Mouse (Mus musculus): ENCODE data around the gene Ank3.
A peak's percentile ranks its signal among the peaks of the same experiment; 100 is the strongest.

Ank3 gene

GRCm38 (mm10) chr10:69569740-69570139 is 171.2 kb downstream of the Ank3 start:
- ATAC-seq (ENCODE audit: insufficient number of reproducible peaks, low FRiP score, low TSS enrichment) = no peak

DNA sequence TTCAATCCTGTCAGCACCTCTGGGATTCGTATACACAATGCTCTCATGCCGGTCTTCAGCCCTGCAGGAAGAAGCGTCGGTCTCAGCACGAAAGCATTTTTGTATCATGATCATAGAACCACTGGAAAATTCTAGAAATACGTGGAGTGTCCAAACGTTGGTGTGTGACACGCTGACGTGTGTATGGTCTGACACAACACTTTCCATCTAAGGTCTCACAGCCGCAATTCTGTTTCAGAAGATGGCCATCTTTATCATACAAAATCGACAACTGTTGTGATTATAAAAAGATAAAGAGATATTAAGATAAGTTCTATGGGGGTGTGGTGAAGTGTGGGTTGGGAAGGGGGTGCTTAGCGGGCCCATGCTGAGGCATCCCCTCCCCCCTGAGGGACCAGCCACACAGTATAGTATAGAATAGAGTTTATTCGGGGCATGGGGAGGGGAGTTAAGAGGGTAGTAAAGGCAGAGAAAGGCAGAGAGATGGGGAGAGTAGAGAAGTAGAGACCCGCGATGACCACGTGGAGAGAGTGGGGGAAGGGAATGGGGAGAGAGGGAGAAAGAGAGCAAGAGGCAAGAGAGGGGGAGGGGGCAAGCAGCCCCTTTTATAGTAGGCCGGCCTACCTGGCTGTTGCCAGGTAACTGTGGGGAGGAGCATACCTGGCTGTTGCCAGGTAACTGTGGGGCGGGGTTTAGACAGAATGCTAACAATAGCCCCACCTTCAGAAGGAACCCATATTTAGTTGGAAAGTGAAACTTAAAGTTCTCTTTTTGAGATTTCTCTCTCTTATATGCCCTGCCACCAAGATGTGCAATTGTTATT is 172.1 kb downstream of the Ank3 start:
- ATAC-seq (ENCODE audit: insufficient number of reproducible peaks, low FRiP score, low TSS enrichment) = no peak

GRCm38 (mm10) chr10:69571422-69571821 is 172.8 kb downstream of the Ank3 start:
- no peak for ATAC-seq (ENCODE audit: insufficient number of reproducible peaks, low FRiP score, low TSS enrichment)

DNA sequence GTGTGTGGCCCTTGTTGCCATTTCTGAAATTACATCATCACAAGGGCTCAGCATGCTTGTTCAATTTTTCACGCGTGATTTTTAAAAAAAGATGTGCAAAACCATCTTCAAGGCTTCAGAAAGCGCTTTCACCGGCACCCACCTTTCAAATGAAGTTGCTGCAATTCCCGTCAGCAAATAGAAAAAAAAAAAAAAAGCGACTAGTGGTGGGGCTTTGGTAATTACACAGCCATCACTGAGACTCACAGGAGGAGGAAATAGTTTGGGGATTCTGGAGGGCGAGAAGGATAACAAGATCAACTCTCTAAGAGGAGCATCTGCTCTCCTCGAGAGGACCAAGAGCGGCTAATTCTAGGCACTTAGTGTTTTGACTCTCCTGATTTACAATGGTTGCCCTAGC is 173.4 kb downstream of the Ank3 start:
- no peak for ATAC-seq (ENCODE audit: insufficient number of reproducible peaks, low FRiP score, low TSS enrichment)

- no peak for ATAC-seq (ENCODE audit: insufficient number of reproducible peaks, low FRiP score, low TSS enrichment)
Measured at GRCm38 (mm10) chr10:69573054-69573453, 174.5 kb downstream of the Ank3 start.

DNA sequence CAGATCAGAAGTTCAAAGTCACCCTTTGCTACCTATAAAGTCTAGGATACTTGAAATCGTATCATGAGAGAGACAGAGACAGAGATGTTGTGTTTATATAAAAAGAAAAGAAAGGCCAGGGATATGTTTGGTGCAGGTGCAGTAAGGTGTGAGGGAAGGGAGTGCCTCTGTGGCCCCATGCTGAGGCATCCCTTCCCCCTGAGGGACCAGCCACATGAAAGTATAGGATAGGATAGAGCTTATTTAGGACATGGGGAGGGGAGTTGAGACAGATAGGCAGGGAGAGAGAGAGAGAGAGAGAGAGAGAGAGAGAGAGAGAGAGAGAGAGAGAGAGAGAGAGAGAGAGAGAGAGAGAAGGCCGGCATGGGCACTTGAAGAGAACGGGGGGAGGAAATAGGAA is 175.2 kb downstream of the Ank3 start:
- ATAC-seq (ENCODE audit: insufficient number of reproducible peaks, low FRiP score, low TSS enrichment) = no peak

DNA sequence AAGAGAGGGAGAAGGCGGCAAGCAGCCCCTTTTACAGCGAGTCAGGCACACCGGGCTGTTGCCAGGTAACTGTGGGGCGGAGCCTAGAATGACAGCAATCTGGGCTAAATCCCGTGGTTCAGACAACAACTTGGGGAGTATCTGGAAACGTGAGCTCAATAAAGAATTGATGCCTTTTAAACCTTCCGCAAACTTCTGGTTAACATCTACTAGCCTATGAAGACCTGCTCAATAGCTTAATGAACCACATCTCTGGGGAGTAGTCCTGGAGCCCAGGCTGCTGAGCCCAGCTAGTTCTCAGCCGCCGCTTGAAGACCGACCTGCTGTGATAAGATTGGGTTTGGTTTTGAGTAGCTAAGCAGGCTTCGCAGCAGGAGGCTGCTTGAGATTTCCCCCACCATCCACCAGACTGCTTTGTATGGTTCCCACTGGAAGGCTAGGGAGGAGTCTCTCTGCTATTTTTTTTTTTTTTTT is 175.7 kb downstream of the Ank3 start:
- peak; percentile 46; the same call in 1 of the 2 replicates for ATAC-seq (ENCODE audit: insufficient number of reproducible peaks, low FRiP score, low TSS enrichment)

DNA sequence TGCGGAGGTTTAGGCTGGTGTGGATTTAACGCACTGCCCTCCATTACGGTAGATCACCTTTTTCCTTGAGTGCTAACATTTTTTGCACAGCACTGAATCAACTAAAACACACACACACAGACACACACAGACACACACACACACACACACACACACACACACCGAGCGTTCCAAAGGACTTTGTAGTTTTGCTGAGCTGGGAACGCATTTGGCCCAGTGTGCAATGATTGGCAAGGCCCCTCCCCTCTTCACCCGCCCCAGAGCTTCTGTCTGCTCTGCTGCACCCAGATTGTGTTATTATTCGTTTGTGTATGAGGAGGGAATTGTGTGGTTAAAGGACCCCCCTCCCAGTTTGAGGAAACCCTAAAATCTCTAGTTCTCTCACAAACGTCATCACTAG is 176.3 kb downstream of the Ank3 start:
- ATAC-seq (ENCODE audit: insufficient number of reproducible peaks, low FRiP score, low TSS enrichment) = no peak

DNA sequence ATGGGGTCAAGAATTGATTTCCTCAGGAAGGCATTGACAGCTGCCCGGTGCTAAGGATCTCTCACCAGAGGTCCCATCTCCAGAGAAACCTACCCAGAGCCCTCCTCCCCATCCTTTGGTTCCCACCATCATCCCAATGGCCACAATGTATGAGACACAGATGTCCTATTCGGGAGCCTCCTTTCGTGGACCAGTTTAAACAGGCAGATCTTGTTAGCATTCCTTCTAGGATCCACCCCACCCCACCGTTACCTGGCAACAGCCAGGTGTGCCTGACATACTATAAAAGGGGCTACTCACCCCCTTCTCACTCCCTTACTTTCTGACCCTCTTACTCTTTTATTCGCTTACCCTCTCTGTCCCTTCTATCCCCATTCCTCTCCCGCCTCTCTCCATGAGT is 176.9 kb downstream of the Ank3 start:
- no peak for ATAC-seq (ENCODE audit: insufficient number of reproducible peaks, low FRiP score, low TSS enrichment)

DNA sequence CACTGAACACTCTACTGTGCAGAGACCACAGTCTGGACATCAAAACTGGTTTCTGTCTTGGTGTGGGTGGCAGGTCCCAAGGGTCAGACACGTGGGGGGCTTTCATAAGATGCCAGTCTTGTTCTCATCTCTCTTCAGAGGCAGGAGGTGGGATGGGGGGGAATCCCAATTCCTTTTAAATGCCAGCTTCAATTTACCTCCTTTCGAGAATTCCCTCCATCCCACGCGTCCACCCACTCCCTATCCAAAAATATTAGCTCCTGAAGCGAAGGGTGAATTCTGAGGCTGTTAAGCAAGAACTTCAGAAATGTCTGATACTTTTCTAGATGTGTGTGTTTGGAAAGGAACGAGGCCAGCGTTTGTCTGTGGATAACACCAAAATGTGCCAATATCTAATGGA is 177.7 kb downstream of the Ank3 start:
- ATAC-seq (ENCODE audit: insufficient number of reproducible peaks, low FRiP score, low TSS enrichment) = no peak

DNA sequence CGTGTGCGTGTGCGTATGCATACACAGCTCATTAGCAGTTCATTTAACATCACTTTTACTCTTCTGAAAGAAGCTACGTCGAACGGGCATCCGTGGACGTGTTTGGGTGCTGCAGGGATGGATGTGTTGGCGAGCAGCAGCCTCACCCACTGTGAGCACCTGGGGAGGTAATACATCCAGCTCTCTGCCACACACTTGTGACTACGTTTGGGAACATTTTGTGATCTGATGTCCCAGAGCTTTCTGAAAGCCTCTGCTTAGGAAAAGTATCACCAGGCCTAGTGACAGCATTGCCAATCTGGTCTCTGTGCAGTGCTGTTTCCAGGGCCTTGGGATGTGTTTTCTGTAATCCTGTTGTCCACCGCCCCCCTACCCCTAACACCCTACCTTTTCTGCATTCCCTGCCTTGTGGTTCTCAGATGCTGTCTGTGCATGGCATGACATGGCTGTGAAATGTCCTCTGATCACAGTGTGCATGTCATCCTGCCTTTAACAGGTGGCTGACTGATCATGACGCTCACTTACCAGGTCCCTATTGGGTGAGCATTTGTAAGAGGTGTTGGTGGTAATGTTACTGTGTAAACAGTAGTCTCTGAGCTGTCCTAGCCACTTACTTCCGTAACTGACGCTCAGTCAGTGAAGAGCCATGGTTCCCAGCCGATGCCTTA is 178.6 kb downstream of the Ank3 start:
- no peak for ATAC-seq (ENCODE audit: insufficient number of reproducible peaks, low FRiP score, low TSS enrichment)

- no peak for ATAC-seq (ENCODE audit: insufficient number of reproducible peaks, low FRiP score, low TSS enrichment)
Measured at GRCm38 (mm10) chr10:69577729-69578061, 179.1 kb downstream of the Ank3 start.

DNA sequence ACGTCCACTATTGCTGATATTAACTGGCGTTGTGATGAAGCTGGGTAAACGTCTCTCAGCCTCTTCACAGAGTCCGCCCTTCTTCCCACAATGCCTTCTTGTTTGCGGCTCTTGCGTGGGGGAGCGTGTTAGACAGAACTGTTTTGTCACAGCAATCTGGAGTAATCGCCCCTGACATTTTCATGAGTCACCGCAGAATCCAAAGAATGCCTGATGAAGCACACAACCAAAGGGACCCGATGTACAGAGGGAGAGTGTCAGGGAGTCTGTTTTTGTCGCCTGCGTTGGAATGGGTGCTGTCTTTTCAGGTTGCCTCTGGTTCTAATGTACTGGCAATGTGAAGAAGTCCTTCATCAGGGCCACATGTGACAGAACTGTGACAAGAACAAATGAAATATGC is 181.0 kb downstream of the Ank3 start:
- ATAC-seq (ENCODE audit: insufficient number of reproducible peaks, low FRiP score, low TSS enrichment) = no peak

DNA sequence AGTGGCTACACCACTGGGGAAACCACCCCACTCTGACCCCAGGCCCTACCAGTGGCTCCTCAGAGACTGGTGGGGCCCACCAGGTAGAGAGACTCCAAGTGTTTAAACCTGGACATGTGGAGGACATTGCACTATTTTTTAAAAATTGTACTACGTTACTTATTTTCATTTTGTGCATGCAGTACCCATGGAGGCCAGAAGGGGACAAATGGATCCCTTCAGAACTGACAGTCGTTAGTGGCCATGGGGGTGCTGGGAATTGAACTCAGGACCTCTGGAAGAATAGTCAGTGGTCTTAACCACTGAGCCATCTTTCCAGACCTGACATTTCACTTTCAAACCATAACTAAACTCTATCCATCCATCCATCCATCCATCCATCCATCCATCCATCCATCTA is 183.0 kb downstream of the Ank3 start:
- ATAC-seq (ENCODE audit: insufficient number of reproducible peaks, low FRiP score, low TSS enrichment) = no peak

DNA sequence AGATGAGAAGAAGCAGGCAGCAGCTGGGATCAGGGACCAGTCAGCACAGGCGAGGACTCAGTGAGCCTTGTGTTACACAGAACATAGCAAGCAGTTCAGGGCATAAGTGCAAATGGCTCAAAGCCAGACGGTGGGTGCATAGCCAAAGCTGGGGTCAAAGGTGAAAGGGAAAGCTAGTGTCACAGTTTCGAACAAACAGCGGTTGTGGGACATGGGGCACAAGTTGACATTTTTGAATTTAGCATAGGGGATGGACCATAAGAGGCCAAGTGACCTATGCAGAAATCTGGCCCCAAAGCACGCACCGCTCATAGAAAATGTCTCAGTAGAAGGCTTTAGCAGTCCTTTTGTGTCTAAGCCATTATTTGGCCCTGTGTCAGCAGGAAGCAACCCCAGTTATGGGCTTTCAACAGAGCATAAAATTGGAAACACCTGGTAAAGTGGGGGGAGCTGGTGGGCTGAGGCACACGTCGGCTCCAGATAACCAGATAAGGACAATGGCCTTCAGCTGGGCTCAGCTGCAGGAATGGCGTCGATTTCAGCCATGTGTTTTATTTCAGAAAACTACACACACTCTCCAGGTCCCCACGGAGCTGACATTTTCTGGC is 185.4 kb downstream of the Ank3 start:
- no peak for ATAC-seq (ENCODE audit: insufficient number of reproducible peaks, low FRiP score, low TSS enrichment)

DNA sequence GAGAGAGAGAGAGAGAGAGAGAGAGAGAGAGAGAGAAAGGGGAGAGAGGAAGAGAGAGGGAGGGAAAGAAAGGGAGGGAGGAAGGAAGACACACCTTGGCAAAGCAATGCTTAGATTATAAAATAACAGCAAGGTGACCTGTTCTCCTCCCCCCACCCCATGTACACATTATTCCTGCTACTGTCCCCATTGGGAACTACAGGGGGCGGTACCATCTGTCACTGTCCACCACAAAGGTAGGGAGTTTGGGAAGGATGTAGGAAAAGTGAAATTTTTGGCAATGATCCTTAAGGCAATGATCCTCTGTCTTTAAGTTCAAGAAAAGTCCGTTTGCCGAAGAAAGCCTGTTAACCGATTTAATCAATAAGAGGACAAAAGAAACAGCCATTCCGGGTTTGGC is 186.0 kb downstream of the Ank3 start:
- ATAC-seq (ENCODE audit: insufficient number of reproducible peaks, low FRiP score, low TSS enrichment) = no peak

GRCm38 (mm10) chr10:69585271-69585670 is 186.7 kb downstream of the Ank3 start:
- ATAC-seq (ENCODE audit: insufficient number of reproducible peaks, low FRiP score, low TSS enrichment) = no peak

- peak; percentile 91 for ATAC-seq (ENCODE audit: insufficient number of reproducible peaks, low FRiP score, low TSS enrichment)
Measured at GRCm38 (mm10) chr10:69594186-69595131, 195.9 kb downstream of the Ank3 start.

DNA sequence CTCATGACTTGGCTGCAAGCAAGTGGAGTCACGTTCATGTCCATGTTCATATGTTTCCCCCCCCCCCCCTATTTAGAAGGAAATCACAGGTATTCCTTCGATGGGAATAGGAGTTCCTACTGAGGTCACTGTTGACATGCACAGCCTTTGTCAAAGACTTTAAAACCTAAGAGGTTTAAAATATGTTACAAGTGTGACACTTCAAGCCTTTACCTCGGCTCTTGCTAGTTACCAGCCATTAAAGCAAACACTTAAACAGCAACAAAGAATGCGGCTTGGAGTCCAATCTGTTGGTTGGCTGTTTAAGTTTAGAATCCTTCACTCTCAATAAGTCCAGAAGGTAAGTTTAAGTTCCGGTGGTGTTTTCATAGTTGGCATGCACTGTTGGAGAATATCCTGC is 196.9 kb downstream of the Ank3 start:
- no peak for ATAC-seq (ENCODE audit: insufficient number of reproducible peaks, low FRiP score, low TSS enrichment)

DNA sequence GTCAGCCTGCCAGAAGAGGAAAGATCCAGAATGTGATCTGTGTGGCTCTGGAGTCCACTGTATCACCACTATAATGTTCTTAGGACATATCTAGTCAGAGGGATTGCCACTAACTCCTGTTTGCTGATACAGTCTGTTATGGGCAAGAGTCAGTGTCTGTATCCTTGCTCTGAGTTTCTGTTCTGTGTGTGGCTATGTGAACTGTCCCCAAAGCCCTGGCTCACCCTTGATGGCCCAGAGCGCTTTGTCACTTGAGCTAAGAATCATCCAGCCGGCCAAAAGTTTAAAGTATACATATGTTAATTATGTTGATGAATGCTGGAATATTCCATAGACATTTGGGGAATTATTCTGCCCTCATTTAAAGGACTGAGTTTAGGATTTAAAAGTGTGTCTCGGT is 202.9 kb downstream of the Ank3 start:
- no peak for ATAC-seq (ENCODE audit: insufficient number of reproducible peaks, low FRiP score, low TSS enrichment)
